Mouse (Mus musculus) myocyte (in vitro differentiated cells): Measurements from ENCODE around the gene Cox8a.

Source experiments
- MAX ChIP-seq: IDR thresholded peaks from one replicate; pipeline ENCODE4 v1.6.1; 2011; ENCODE audit warnings: low read depth, mild to moderate bottlenecking, control low read depth
- MYOG ChIP-seq, 3 experiments: IDR thresholded peaks; one replicate each; pipeline ENCODE4 v1.6.1; 2011; ENCODE audit warnings: control low read depth in 2 of 3, low read depth in 2 of 3, mild to moderate bottlenecking in 2 of 3; ENCODE audit not compliant: insufficient read length in 2 of 3, control insufficient read depth in 1 of 3, insufficient read depth in 1 of 3
- POLR2A ChIP-seq: IDR thresholded peaks from one replicate; pipeline ENCODE4 v1.6.1; 2011; ENCODE audit warnings: low read depth, mild to moderate bottlenecking, control low read depth, moderate library complexity; ENCODE audit not compliant: insufficient read length
- REST ChIP-seq: IDR thresholded peaks from one replicate; pipeline ENCODE4 v1.6.1; 2011; ENCODE audit warnings: mild to moderate bottlenecking, control low read depth, moderate library complexity; ENCODE audit not compliant: insufficient read depth, insufficient read length
- USF1 ChIP-seq: IDR thresholded peaks from one replicate; pipeline ENCODE4 v1.6.1; 2011; ENCODE audit warnings: low read depth, mild to moderate bottlenecking, control low read depth, moderate library complexity

- TF ChIP-seq POLR2A = no peak
- TF ChIP-seq USF1 = no peak
- no peak for TF ChIP-seq MYOG (IDR thresholded peaks at IDR 0.05; ENCODE audit: control insufficient read depth in 1 of 3, insufficient read depth in 1 of 3, insufficient read length in 2 of 3, low read depth in 2 of 3)
- TF ChIP-seq MAX = no peak
- no peak for TF ChIP-seq REST
These were observed 17.0 kb downstream of the Cox8a start for GRCm38 (mm10) chr19:7200427-7200826.
